Mouse (Mus musculus) thymus, adult 2 months (tissue): ENCODE data around the gene Camkk1.

Experiments
- CTCF ChIP-seq: fragments of 200-500 bp; IDR thresholded peaks from 2 replicates; pipeline ENCODE4 v1.5.1; 2012; ENCODE audit warnings: mild to moderate bottlenecking, control low read depth, low read length, moderate library complexity, borderline replicate concordance; ENCODE audit not compliant: control insufficient read depth, poor library complexity, insufficient read depth; ENCODE audit errors: extremely low read depth
- POLR2A ChIP-seq: fragments of 200-500 bp; IDR thresholded peaks from 2 replicates; pipeline ENCODE4 v1.6.1; 2012; ENCODE audit warnings: mild to moderate bottlenecking, low read length, control low read depth, moderate library complexity; ENCODE audit not compliant: control insufficient read depth, poor library complexity, insufficient read depth; ENCODE audit errors: extremely low read depth

DNA sequence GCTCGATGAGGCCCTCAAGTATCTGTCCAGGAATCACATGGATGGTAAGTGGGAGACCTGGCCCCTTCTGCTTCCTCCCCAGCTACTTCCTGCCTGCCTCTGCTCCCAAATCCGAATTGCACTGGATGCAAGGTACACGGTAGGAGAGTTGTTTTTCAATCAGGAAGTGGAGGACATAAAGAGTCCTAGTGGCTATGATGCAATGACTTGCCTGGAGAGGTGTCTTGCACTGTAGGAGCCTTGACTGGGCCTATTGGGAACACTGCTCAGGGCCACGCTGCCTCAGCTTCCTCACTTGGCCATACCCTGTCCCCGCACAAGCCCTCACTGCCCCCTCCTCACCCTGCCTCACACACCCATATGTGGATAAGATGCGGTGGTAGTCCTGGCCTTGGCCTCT lies 29.8 kb upstream of the Camkk1 start:
- TF ChIP-seq POLR2A (no peak), CTCF (no peak)
